Mouse (Mus musculus) lung, adult 2 months (tissue): Measurements from ENCODE around the gene Tas2r117. TPM values are rescaled to one million over a fixed set of nuclear protein-coding genes. Genes with fewer than 3 reads are reported as not detected.

Source experiments
- DNase-seq: peaks from one replicate; pipeline ENCODE4 v3.0.0; 2022
- H3K4me1 ChIP-seq: fragments of 200-500 bp; 2 replicates; pipeline ENCODE4 v1.6.1; 2011; ENCODE audit warnings: low read length; ENCODE audit not compliant: control insufficient read depth, insufficient read depth
- H3K4me3 ChIP-seq: fragments of 200-500 bp; replicated peaks from 2 replicates; pipeline ENCODE3; 2011; ENCODE audit warnings: low read depth, mild to moderate bottlenecking, control low read depth, low read length; ENCODE audit errors: extremely low read depth
- CTCF ChIP-seq: fragments of 200-500 bp; IDR thresholded peaks from 2 replicates; pipeline ENCODE4 v1.5.1; 2011; ENCODE audit warnings: mild to moderate bottlenecking, low read length, control low read depth; ENCODE audit not compliant: insufficient read depth
- POLR2A ChIP-seq: fragments of 200-500 bp; IDR thresholded peaks from 2 replicates; pipeline ENCODE4 v1.6.1; 2011; ENCODE audit warnings: low read depth, mild to moderate bottlenecking, control low read depth, low read length, borderline replicate concordance; ENCODE audit errors: extremely low read depth
- WGBS: fragments of 180-500 bp; shearing (Covaris S2); methylation state at CpG from one replicate; pipeline ENCODE4 v1.1.7; 2018; 5-methylcytosine and 5-hydroxymethylcytosine counted together
- polyA plus RNA-seq: library from polyadenylated mRNA; depleted of rRNA; stranded (reverse); fragments of >200 nt; gene quantifications from 2 replicates; pipeline ENCODE4 v1.2.3, GENCODE M21; 2012; rRNA removed

Gene Tas2r117
- polyA plus RNA-seq: not detected in 2 replicates

GRCm38 (mm10) chr6:132802518-132802917 lies at the start of gene Tas2r117:
Gene Tas2r117, plus strand, starts transcription at chr6:132802818.
- 65% methylated on average over 1 of the region's 1 CpGs for WGBS
- no peak within 1 kb of the TSS for H3K4me3 ChIP-seq
- no peak for DNase-seq

GRCm38 (mm10) chr6:132754430-132754829 lies 48.2 kb upstream of the Tas2r117 start, which contains the start of gene Tas2r124:
Gene Tas2r124, plus strand, starts transcription at chr6:132754730.
- Histone ChIP-seq H3K4me1 (no peaks in the 10 kb centered on the region), H3K4me3 (no peak within 1 kb of the TSS)
- 73% methylated on average over 1 of the region's 1 CpGs for WGBS
- DNase-seq: no peak
- TF ChIP-seq CTCF (no peak), POLR2A (no peak)

More at GRCm38 (mm10) chr6:132802518-132802917, at the start of gene Tas2r117:
- H3K4me1 ChIP-seq: no peaks in the 10 kb centered on the region
- TF ChIP-seq POLR2A: no peak
- no peak for TF ChIP-seq CTCF

GRCm38 (mm10) chr6:132761831-132762230 lies 40.8 kb upstream of the Tas2r117 start, which contains the start of gene Tas2r102:
Gene Tas2r102, plus strand, starts transcription at chr6:132762131.
- TF ChIP-seq POLR2A (no peak), CTCF (no peak)
- H3K4me1 ChIP-seq: no peaks in the 10 kb centered on the region

DNA sequence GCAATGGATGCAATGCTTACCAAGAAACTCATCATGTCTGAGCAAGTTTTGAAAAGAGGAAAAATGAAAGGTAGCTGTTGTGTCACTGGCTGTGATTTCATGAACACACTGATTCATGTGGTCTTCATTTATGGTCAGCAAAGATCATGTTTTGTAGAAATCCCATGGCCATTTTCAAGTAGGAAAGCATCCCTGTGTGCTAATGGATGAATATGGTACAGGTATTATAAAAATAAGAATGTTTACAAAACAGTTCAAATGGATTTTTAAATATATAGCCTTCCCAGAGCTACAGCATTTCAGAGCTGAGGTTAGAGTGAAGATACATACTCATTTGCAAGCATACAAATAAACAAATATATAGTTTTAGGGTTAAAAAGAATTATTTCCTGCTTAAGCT lies 24.6 kb upstream of the Tas2r117 start, which contains the start of gene Tas2r136:
Gene Tas2r136 (minus strand): TSS at position 101 of the 400 bp plus-strand sequence.
- no peak within 1 kb of the TSS for H3K4me3 ChIP-seq
- TF ChIP-seq POLR2A (no peak), CTCF (no peak)
- DNase-seq: no peak
- H3K4me1 ChIP-seq: no peaks in the 10 kb centered on the region

More at GRCm38 (mm10) chr6:132761831-132762230, 40.8 kb upstream of the Tas2r117 start, which contains the start of gene Tas2r102:
- no peak for DNase-seq
- no peak within 1 kb of the TSS for H3K4me3 ChIP-seq
- 92% methylated on average over 2 of the region's 2 CpGs for WGBS

DNA sequence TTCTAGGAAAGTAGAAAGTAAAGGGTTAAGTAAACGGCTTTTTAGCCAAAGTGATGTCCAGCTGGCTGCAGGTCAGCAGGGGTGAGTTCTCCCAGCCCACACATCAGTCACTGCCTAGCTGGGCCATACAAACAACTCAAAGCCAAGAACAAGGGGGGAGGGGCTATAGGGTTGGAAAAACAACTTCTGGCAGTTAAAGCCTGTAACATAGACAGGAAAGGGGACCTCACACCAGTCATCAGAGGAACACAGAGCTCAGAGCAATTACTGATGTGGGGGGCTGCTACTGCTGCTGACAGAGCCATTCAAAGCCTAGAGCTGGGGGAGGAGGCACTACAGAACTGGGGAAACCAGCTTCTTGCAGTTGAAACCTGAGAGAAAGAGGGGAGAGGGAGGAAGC lies 7.2 kb upstream of the Tas2r117 start:
- Histone ChIP-seq H3K4me3 (no peak overlapping the region), H3K4me1 (no peaks in the 10 kb centered on the region)
- TF ChIP-seq POLR2A (no peak), CTCF (no peak)
- WGBS: 11% methylated on average over 1 of the region's 1 CpGs
- DNase-seq: no peak

DNA sequence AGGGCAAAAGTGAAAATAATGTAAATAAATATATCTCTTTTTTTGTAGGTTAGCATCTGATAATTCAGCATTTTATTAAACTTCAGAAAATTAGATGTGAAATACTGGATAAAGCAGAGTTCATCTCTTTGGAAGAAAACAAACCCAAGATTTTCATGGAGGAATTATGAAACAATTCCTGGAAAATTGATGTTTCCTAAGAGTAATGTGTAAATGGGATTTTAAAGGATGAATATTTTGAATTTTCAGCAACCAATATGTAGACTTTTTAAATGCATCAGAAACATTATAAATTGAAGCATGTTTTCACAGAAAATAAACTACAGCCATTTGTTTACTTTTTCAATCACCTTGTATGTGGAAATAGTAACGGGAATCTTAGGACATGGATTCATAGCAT lies 44.2 kb downstream of the Tas2r117 start, which contains the start of gene Tas2r123:
Gene Tas2r123 (plus strand): TSS at position 301 of the 400 bp plus-strand sequence.
- TF ChIP-seq POLR2A: no peak
- no peak for TF ChIP-seq CTCF
- H3K4me1 ChIP-seq: no peaks in the 10 kb centered on the region
- DNase-seq: no peak
- WGBS: 66% methylated on average over 1 of the region's 1 CpGs
- no peak within 1 kb of the TSS for H3K4me3 ChIP-seq

Other genes with a start within 250 kb of the Tas2r117 start
- gene Prh1, start 233.0 kb upstream of the Tas2r117 start, polyA plus RNA-seq: not detected in 2 replicates
- gene Prp2, start 206.9 kb upstream of the Tas2r117 start, polyA plus RNA-seq: not detected in 2 replicates
- not detected in 2 replicates for gene A630073D07Rik, start 151.3 kb upstream of the Tas2r117 start, polyA plus RNA-seq
- gene Tas2r120, start 145.9 kb upstream of the Tas2r117 start, polyA plus RNA-seq: not detected in 2 replicates
- gene Tas2r121, start 101.8 kb upstream of the Tas2r117 start, polyA plus RNA-seq: not detected in 2 replicates
- not detected in 2 replicates for gene Tas2r122, start 90.9 kb upstream of the Tas2r117 start, polyA plus RNA-seq
- gene Tas2r115, start 64.8 kb upstream of the Tas2r117 start, polyA plus RNA-seq: not detected in 2 replicates
- not detected in 2 replicates for gene Tas2r124, start 48.1 kb upstream of the Tas2r117 start, polyA plus RNA-seq
- gene Tas2r102, start 40.7 kb upstream of the Tas2r117 start, polyA plus RNA-seq: not detected in 2 replicates
- gene Tas2r136, start 24.7 kb upstream of the Tas2r117 start, polyA plus RNA-seq: not detected in 2 replicates
- gene Tas2r123, start 44.3 kb downstream of the Tas2r117 start, polyA plus RNA-seq: not detected in 2 replicates
- gene Tas2r116, start 52.6 kb downstream of the Tas2r117 start, polyA plus RNA-seq: not detected in 2 replicates
- not detected in 2 replicates for gene Tas2r110, start 65.2 kb downstream of the Tas2r117 start, polyA plus RNA-seq
- not detected in 2 replicates for gene Tas2r113, start 90.2 kb downstream of the Tas2r117 start, polyA plus RNA-seq
- not detected in 2 replicates for gene Tas2r125, start 106.8 kb downstream of the Tas2r117 start, polyA plus RNA-seq
- not detected in 2 replicates for gene Tas2r129, start 148.3 kb downstream of the Tas2r117 start, polyA plus RNA-seq
- not detected in 2 replicates for gene Tas2r131, start 155.1 kb downstream of the Tas2r117 start, polyA plus RNA-seq
- not detected in 2 replicates for gene Tas2r109, start 178.1 kb downstream of the Tas2r117 start, polyA plus RNA-seq
- gene Tas2r103, start 234.3 kb downstream of the Tas2r117 start, polyA plus RNA-seq: not detected in 2 replicates